In the genomic region with DNA sequence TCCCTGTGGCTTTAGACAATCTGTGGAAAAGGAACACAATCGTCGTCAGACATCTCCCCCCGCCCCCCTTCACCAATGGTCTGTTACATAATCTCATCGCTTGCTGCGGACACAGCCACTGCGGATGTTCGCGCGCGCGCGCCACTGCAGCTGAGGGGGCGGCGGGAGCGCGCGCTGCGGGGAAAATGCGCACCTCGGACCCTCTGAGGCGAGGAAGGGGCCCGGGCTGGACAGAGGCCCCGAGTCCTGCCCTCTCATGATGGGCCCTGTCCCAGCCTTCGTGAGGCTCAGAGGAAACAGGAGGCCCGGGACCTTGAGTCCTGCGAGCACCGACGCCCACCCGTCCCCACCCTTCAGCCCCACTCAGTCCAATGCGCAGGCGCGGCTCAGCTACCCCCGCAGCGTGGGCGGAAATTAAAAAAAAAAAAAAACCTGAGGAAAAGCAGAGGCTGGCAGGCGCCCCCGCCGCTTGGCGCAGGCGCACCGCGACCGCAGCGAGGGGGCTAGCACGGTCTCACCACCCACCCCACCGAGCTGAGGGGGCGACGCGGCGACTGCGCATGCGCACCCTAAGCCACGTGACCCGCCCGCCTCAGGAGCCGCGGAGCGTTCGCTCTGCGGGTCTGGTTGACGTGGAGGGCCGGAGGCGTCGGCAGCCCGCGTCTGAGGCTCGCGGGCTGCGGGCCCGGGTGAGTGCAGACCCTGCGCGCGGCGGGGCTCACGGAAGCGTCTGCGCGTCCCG, we compare ENCODE assay signal across 8 mouse cellular contexts. TPM values are rescaled to one million over a fixed set of nuclear protein-coding genes. Genes with fewer than 3 reads are reported as not detected.
DNase-seq lines count a peak whose midpoint lies in the region; ATAC-seq and TF ChIP-seq lines count a peak whose summit lies in the region.

A gene (plus strand): TSS at position 446 of the 742 bp plus-strand sequence.

- peak within 1 kb of the TSS; percentile 98 for H3K27ac ChIP-seq in heart, embryonic 11.5 days (ENCODE audit: low read depth, low read length)
- peak within 1 kb of the TSS; percentile 99 for H3K27ac ChIP-seq in kidney, embryonic 16.5 days (ENCODE audit: low read length)
- peak within 1 kb of the TSS; percentile 95 for H3K27ac ChIP-seq in liver, adult 2 months (replicated peaks; ENCODE audit: insufficient read depth, low read depth, low read length)

- TF ChIP-seq POLR2A in liver, adult 2 months (IDR thresholded peaks at IDR 0.05; ENCODE audit: extremely low read depth, insufficient read depth, low read length): peak; percentile 58
- TF ChIP-seq POLR2A in myocyte (IDR thresholded peaks at IDR 0.05; ENCODE audit: insufficient read length, low read depth): peak; percentile 81

- WGBS in heart, embryonic 11.5 days (ENCODE audit: insufficient replicate concordance): under 1% methylated on average over 75 of the region's 79 CpGs
- WGBS in kidney, embryonic 16.5 days: under 1% methylated on average over 77 of the region's 79 CpGs
- under 1% methylated on average over 77 of the region's 79 CpGs for WGBS in liver, adult 2 months

- H3K4me3 ChIP-seq in heart, embryonic 11.5 days (ENCODE audit: low read depth, low read length): peak within 1 kb of the TSS; percentile 93
- peak within 1 kb of the TSS; percentile 92 for H3K4me3 ChIP-seq in kidney, embryonic 16.5 days (ENCODE audit: low read length)
- peak within 1 kb of the TSS; percentile 78 for H3K4me3 ChIP-seq in liver, adult 2 months (ENCODE audit: insufficient read depth, low read depth, low read length)
- peak within 1 kb of the TSS; percentile 61 for H3K4me3 ChIP-seq in myocyte

- TF ChIP-seq CTCF in liver, adult 2 months (IDR thresholded peaks at IDR 0.05; ENCODE audit: low read depth, low read length): no peak

- H3K9ac ChIP-seq in heart, embryonic 11.5 days (ENCODE audit: low read depth, low read length): peak within 1 kb of the TSS; percentile 95
- H3K9ac ChIP-seq in kidney, embryonic 16.5 days (replicated peaks; ENCODE audit: low read length): peak within 1 kb of the TSS; percentile 95
- H3K9ac ChIP-seq in liver, adult 2 months (ENCODE audit: low read depth, low read length): peak within 1 kb of the TSS; percentile 91

- H3K9me3 ChIP-seq in heart, embryonic 11.5 days (replicated peaks; ENCODE audit: control insufficient read depth, low read length): no peaks in the 10 kb centered on the region
- H3K9me3 ChIP-seq in kidney, embryonic 16.5 days (ENCODE audit: low read length): no peaks in the 10 kb centered on the region

- H3K4me1 ChIP-seq in heart, embryonic 11.5 days (ENCODE audit: control insufficient read depth, insufficient read depth, low read length): peaks cover 14% of the 10 kb centered on the region
- H3K4me1 ChIP-seq in kidney, embryonic 16.5 days (ENCODE audit: insufficient read depth, low read length): peaks cover 28% of the 10 kb centered on the region
- peaks cover 9% of the 10 kb centered on the region; the same call in 1 of the 2 replicates for H3K4me1 ChIP-seq in liver, adult 2 months (ENCODE audit: control insufficient read depth, insufficient read depth, low read length)

- peak within 1 kb of the TSS; percentile 30 for H3ac ChIP-seq in myocyte (ENCODE audit: control insufficient read depth, insufficient read length)

- H3K27me3 ChIP-seq in heart, embryonic 11.5 days (ENCODE audit: control insufficient read depth, insufficient read depth, low read length): no peaks in the 10 kb centered on the region
- H3K27me3 ChIP-seq in kidney, embryonic 16.5 days (ENCODE audit: insufficient read depth, low read length): no peaks in the 10 kb centered on the region
- no peaks in the 10 kb centered on the region for H3K27me3 ChIP-seq in liver, adult 2 months (ENCODE audit: control insufficient read depth, insufficient read depth, low read length)
- no peaks in the 10 kb centered on the region for H3K27me3 ChIP-seq in myocyte (ENCODE audit: control insufficient read depth, insufficient read depth, insufficient read length)
- H3K27me3 ChIP-seq in splenic B cell, adult 2 months (ENCODE audit: control insufficient read depth, insufficient read depth, low read length, poor library complexity, severe bottlenecking): no peaks in the 10 kb centered on the region

- H3K4me2 ChIP-seq in heart, embryonic 11.5 days: peak within 1 kb of the TSS; percentile 70
- H3K4me2 ChIP-seq in kidney, embryonic 16.5 days (replicated peaks; ENCODE audit: low read depth, low read length): peak within 1 kb of the TSS; percentile 63
- peak within 1 kb of the TSS; percentile 91 for H3K4me2 ChIP-seq in myocyte (ENCODE audit: low read depth)

- H3K36me3 ChIP-seq in heart, embryonic 11.5 days (ENCODE audit: control insufficient read depth, insufficient read depth, low read length): no peaks in the 10 kb centered on the region
- no peaks in the 10 kb centered on the region for H3K36me3 ChIP-seq in kidney, embryonic 16.5 days (ENCODE audit: insufficient read depth, low read length)
- H3K36me3 ChIP-seq in liver, adult 2 months (ENCODE audit: control insufficient read depth, insufficient read depth, low read length): 0 out of 2 replicates have a peak, but pooled peaks cover 2% of the 10 kb centered on the region
- H3K36me3 ChIP-seq in myocyte (ENCODE audit: control insufficient read depth, insufficient read depth): no peaks in the 10 kb centered on the region
- 0 out of 2 replicates have a peak, but pooled peaks cover 3% of the 10 kb centered on the region for H3K36me3 ChIP-seq in splenic B cell, adult 2 months (ENCODE audit: control insufficient read depth, insufficient read depth, low read length, poor library complexity, severe bottlenecking)

- H3K79me2 ChIP-seq in liver, adult 2 months (ENCODE audit: control insufficient read depth, insufficient read depth, low read length): peaks cover 9% of the 10 kb centered on the region; the same call in 1 of the 2 replicates
- H3K79me2 ChIP-seq in myocyte (ENCODE audit: control insufficient read depth, insufficient read depth): peaks cover 40% of the 10 kb centered on the region

- peak; percentile 77 for ATAC-seq in erythroblast, adult 5-6 weeks (replicated peaks; ENCODE audit: low FRiP score, poor library complexity, severe bottlenecking)
- ATAC-seq in heart, embryonic 11.5 days (replicated peaks; ENCODE audit: insufficient number of reproducible peaks, low FRiP score, low TSS enrichment): peak; percentile 86
- ATAC-seq in kidney, embryonic 16.5 days (ENCODE audit: low FRiP score, low TSS enrichment): peak; percentile 88

- DNase-seq in B cell, adult 2 months: peak; percentile 88 to 91
- peak; percentile 98 for DNase-seq in brain, adult 2 months (ENCODE audit: low read depth, low spot score)
- DNase-seq in liver, adult 2 months (ENCODE audit: extremely low read depth, low read depth, low spot score): peak; percentile 33
- peak; percentile 93 for DNase-seq in splenic B cell, adult 2 months (ENCODE audit: low read depth, low spot score)

TF ChIP-seq in myocyte, 11 proteins besides CTCF, POLR2A, EP300 and RAD21:
- no peak for TF ChIP-seq SRF (IDR thresholded peaks at IDR 0.05; ENCODE audit: control insufficient read depth, insufficient read length, low read depth)
- no peak for TF ChIP-seq E2F4 (IDR thresholded peaks at IDR 0.05; ENCODE audit: insufficient read depth)
- TF ChIP-seq MAX (IDR thresholded peaks at IDR 0.05; ENCODE audit: low read depth): no peak
- peak; percentile 70 for TF ChIP-seq POLR2AphosphoS2 (IDR thresholded peaks at IDR 0.05; ENCODE audit: insufficient read length, low read depth)
- peak in 1 of 3 experiments; percentile 41 for TF ChIP-seq MYOG (IDR thresholded peaks at IDR 0.05; ENCODE audit: control insufficient read depth in 1 of 3, insufficient read depth in 1 of 3, insufficient read length in 2 of 3, low read depth in 2 of 3)
- TF ChIP-seq USF1 (IDR thresholded peaks at IDR 0.05; ENCODE audit: low read depth): peak; percentile 87
- peak in 1 of 3 experiments; percentile 6 for TF ChIP-seq MYOD1 (IDR thresholded peaks at IDR 0.05; ENCODE audit: control insufficient read depth in 1 of 3, insufficient read length in 2 of 3, low read depth in 2 of 3)
- TF ChIP-seq TCF3 (IDR thresholded peaks at IDR 0.05; ENCODE audit: insufficient read length, low read depth): no peak
- no peak for TF ChIP-seq TCF12 (IDR thresholded peaks at IDR 0.05; ENCODE audit: insufficient read depth, poor library complexity, severe bottlenecking)
- TF ChIP-seq CEBPB (IDR thresholded peaks at IDR 0.05; ENCODE audit: insufficient read depth, poor library complexity, severe bottlenecking): no peak
- TF ChIP-seq REST (IDR thresholded peaks at IDR 0.05; ENCODE audit: insufficient read depth, insufficient read length): no peak

RNA-seq across cellular contexts. Expression of the gene that starts here (rescaled TPM):
- total RNA-seq in erythroblast, adult 5-6 weeks (2015; ENCODE audit: low replicate concordance): 11.9 and 13.6 TPM in 2 replicates
- 12.4 and 16.7 TPM in 2 replicates for total RNA-seq in erythroblast, adult 5-6 weeks (2017; ENCODE audit: low replicate concordance)
- 204 and 213 TPM in 2 replicates for polyA plus RNA-seq in heart, embryonic 11.5 days (2014; fragmentation: Nextera tagmentation; extraction: Ambion mirVana)
- polyA plus RNA-seq in kidney, embryonic 16.5 days (2015; fragmentation: Nextera tagmentation; extraction: Ambion mirVana): 201 and 230 TPM in 2 replicates
- total RNA-seq in liver, adult 2 months (2014; rRNA removed): 26.7 and 28.6 TPM in 2 replicates
- polyA plus RNA-seq in liver, adult 2 months (2012; rRNA removed): 6.8 and 9.3 TPM in 2 replicates
- polyA plus RNA-seq in myocyte (2012; fragmentation: generic; extraction: Trizol): 25.0 TPM

Comparison
In these comparisons a context has a peak if more than half of its experiments do, and no peak if none do; other contexts are left out.
1. Peak in every context shown above with its lines: DNase-seq, ATAC-seq, H3K4me3 ChIP-seq and H3K27ac ChIP-seq.
2. DNase-seq: peak in every context shown above with its lines; median percentile 98 in brain, adult 2 months; 93 in splenic B cell, adult 2 months; 90 in B cell, adult 2 months; 33 in liver, adult 2 months.